Mouse (Mus musculus) kidney, postnatal 36 days (tissue): ENCODE measurements around the gene Vangl1.
"Not testable (repeated sequence)": the region's sequence is repeated elsewhere in the genome, so short reads cannot be mapped to it uniquely, and the experiment has no call there.

ENCODE experiments used
- DNase-seq, 2 experiments: peaks; one replicate each; pipeline ENCODE4 v3.0.0; 2021 to 2022; ENCODE audit warnings: mixed read lengths in 2 of 2

Gene Vangl1

DNA sequence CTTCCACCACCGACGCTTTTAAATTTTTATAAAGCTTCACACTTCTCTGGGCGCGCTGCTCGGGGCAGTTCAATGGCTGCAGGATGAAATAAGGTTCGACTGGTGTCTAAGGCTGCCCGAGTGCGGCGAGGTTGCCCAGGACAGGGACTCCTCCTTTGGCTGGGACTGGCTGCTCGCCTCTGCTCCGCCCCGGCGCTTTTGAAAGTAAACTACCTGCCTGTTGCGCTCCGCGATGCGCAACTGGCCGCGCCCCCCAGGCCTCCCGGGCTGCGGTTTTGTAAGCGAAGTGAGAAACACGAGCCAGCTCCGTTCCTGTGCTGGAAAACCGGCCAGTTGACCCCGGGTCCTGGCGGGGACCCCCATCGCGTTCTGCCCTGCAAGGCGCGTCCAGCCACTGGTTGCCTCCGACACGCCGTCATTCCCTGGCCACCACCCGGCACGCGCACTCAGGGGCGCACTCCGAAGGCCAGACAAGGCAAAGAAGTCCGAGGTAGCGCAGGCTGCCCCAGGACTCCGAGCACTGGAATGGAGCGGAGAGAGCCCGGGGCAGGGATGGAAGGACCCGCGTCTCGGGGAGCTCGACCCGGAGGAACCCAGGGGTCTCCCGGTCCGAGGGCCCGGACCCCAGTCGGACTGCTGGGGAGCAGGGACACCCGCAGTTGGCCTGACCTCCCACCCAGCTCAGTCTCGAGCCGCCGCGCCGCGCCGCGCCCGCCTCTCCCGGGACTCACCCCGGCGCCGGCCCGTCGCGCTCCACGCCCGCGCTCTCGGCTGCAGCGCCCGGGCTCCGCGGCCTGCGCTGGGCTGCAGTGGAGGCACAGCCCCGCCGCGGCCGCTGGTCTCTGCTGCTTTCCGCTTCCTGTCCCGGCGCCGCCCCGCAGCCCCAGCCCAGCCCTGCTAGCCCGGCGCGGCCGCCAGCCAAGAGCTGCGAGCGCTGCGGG lies at the start of gene Vangl1:
Gene Vangl1 (minus strand): TSS at position 913 of the 941 bp plus-strand sequence.
- DNase-seq: peak; percentile 86 to 93

DNA sequence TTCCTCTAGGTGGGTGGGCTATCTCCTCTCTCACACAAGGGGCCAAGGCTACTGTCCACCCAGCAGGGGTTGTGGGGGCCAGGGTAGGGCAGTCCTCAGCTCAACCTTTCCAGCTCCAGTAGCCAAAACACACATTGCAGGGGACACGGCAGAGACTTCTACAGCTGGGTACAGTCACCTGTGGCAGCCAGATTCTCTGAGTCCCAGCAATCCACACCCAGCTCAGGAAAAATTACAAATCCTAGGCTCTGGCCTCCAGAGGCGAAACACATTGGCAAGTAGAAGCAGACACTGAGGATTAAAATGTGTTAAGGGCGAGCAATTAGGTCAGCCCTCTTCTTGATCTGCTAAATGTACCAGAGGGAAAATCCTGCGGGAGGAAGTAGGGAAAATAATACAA lies 49.1 kb upstream of the Vangl1 start:
- DNase-seq: no peak

DNA sequence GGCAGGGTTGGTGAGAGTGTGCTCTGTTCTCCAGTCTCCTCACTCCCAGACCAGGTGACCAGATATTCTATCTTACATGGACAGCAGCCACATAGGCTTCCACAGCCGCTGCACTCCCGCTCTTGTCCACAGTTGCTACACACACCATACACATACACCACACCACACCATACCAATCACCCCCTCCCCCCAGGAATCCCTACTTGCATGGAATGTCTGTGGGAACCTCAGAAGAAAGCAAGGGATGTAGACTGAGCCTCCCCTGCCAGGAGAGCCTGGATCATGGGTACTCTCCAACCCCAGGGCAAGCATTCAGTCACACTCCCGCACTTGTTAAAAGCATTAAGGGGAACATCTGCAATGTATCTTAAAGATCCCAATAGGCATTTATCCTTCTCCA lies 48.4 kb upstream of the Vangl1 start:
- no peak for DNase-seq

DNA sequence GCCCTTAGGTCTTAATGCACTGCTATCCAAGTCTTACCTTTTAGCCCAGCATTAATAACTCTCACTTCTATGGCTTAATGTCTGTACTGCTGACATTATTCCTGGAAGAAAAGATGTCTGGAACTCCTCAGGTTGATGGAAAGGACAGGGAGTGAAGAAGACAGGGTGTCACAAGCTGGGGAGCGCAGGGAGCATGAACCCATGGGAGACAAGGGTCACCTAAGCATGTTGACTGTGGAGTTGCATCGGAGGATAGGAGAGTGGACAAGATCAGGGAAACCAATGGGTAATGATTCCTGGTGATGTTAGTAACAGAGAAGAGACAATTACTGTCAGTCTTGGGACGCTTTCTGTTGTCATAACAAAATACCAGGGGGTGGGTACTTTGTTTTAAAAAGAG lies 46.4 kb upstream of the Vangl1 start:
- no peak for DNase-seq

DNA sequence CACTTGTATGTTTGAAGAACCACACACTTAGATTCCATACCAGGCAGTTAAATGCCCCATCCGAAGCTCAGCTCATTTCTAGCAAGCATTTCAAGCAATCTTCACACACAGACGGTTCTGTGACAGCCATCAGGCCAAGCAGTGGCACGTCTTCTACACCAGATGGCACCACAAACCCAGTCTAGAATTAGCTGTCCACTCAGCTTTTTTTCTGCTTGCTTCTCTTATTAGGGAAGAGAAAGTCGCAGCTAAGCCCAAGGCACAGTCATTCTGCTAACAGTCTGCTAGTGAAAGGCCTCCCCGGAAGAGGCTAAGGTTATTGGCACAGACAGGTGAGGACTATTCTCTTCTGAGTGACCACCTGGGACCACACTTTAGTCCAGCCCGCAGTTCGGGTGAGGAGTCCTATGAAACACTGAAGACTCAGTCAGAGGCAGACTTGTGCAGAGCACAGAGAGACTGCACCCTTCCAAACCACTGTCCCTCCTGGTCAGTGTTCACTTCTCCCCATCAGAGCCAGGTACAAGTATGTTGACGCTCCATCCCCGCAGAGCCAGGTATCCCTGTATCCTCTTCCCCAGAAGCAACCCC lies 45.0 kb upstream of the Vangl1 start:
- peak; percentile 45 to 73 for DNase-seq

DNA sequence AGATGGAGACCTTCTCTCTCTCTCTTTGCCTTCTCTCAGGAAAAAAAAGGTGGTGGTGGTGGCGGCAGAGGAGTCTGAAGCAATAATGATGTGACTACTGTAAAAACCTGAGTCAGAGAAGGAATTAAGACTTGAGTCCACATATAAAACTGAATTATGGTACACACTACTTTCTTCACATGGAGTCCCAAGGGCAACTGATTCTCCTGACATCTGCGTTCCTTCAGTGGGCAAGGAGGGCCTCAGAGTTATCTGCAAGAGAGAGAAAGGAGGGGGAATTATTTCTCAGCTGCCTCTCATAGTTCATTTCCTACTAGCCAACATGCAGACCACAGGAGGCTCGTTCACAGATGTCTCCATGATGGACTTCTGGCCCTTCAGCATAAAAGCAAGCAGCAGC lies 40.1 kb upstream of the Vangl1 start:
- DNase-seq: no peak

DNA sequence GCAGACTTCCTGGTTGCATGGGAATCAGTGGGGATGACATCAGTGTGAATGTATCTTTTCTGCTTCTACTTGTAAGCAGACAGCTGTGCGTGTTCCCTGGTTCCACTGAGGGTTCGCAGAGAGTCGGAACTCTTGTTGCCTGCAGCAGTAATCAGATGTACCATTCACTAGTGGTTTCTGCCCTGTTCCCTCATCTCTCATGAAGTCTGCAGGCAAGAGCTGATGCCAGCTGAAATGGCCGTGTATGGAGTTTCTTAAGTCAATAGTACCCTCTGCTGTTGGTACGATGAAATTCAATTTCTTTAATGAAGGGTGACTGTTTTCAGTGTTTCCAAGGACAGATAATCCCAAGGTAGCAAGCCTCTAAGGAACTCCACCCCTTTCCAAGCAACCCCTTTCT lies 38.4 kb upstream of the Vangl1 start:
- peak; percentile 29 to 35 for DNase-seq

DNA sequence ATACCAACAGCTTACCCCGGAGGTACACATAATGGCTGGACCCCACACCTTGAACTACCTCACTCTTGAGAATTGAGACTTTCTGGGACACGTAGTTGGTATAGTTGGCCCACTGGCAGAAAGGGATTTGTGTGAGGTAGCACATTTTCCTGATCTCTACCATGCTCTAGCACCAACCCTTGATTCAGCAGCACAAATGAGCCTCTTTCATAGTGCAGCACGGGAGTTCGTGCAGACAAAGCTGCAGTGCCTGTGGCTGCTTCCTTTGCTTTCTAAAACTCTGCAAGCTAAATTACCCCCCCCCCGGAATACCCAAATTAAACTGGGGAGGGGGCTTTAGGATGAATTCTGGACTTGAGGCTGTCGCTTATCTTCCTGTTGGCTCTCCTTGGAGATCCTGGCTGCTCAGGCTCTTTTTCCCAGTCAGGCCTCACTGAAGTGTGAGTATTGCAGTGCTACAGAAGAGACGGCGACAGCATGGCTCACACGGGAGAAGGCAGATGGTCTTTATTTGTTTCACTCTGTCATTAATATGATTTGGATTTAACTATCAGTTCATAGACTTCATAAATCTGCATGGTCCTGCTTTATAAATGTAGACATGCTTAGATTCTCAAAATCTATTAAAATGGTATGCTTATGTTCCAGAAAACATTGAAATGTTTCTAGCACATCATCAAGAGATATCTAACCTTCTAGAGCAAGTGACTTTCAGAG lies 27.1 kb upstream of the Vangl1 start:
- no peak for DNase-seq

DNA sequence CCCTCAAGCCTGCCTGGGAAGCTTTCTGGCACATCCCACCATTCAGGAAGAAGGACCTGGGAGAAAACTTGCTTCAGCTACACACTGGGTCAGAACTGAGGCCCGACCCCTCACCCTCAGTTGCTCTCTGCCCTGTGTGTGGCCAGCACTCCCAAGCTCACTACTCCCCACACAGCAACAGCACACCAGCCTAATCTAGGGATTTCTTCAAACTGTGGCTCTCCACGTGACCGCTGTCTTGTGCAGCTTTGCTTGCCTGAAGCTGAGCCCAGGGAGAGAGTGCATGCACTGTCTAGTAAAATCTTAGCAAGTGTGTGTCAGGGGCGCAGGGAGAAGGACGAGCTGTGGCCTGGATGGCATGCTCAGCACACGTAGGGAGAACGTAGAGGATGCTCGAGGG lies 18.3 kb upstream of the Vangl1 start:
- DNase-seq: no peak

DNA sequence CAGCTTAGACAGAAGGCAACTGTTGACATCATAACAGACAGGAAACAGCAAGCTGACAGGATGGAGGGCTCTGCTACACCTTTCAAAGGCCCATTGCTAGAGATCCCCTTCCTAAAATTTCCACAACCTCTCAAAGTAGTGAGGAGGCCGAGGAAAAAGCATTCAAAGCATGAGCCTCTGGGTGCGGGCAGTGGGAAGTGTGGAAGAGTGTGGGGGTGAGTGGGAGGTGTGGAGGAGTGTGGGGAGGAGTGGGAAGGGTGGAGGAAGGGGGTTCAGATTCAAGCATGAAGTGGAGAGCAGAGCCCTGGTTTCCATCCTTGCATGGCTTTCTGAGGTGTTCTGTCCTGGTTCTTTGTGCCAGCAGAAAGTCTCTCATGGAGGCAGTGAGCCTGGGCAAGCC lies 13.8 kb upstream of the Vangl1 start:
- DNase-seq: no peak

DNA sequence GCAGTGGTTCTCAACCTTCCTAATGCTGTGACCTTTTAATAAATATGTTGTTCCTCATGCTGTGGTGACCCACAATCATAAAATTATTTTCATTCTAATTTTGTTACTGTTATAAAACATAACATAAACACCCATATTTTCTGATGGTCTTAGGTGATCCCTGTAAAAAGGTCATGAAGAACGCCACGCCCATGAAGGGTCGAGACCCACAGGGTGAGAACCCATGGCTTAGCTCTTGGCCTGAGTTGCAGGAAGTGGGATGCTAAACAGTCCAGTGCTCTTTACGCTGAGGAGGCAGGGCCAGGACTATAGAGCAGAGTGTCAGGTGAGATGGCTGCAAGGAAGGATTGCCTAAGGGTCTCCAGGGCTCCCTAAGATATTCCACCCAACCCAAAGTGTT lies 10.2 kb upstream of the Vangl1 start:
- DNase-seq: no peak

DNA sequence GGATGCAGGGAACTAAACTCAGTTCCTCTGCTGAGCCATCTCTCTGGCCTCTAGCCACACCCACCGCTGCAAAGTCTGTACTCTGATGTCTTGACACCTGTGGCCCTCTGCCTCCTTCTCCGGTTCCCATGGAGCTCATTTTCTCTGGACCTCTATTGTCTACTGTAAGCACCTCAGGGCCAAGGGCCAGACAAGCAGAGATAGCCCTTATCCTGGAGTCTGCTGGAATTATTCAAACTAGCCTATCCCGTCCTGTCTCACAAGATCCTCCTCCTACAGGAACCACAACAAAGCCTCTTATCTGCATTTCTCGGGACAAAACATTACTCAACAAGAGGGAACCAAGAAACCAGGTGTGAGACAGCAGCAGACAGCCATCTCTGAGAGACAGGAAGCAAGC lies 9.8 kb upstream of the Vangl1 start:
- DNase-seq: no peak

DNA sequence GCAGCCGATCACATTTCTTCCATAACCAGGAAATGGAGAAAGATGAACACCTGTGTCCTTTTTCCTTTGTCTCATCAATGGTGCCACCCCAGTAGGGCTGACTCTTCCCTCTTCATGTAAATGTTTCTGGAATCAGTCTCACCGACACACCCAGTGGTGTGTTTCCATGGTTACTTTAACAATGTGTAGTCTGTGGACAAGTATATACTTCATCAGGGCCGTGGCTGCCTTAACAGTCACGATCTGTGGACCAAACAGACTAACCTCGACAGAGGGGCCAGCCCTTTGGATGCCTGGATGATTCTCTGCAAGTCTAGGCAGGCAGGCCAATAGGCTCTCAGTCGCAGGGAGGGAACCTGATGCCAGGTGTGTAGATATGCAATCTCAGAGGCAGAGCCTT lies 8.4 kb upstream of the Vangl1 start:
- no peak for DNase-seq

DNA sequence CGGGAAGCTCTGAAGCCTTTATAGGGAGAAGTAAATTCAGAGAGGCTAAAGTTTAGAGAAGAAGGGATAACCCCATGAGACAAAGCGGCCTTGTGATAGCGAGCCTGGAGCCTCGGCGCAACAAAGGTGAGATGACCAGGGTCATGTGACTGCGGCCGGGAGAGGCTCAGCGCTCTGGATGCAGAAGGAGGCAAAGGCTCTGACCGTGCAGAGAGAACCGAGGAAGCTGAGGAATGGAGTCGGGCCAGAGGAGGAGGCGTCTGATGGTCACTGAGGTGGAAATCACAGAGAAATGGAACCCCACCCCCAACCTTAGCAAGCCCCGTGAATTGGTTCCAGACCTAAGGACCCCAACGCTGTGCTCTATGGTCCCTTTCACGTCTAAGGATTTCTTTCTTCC lies 7.8 kb upstream of the Vangl1 start:
- DNase-seq: no peak

DNA sequence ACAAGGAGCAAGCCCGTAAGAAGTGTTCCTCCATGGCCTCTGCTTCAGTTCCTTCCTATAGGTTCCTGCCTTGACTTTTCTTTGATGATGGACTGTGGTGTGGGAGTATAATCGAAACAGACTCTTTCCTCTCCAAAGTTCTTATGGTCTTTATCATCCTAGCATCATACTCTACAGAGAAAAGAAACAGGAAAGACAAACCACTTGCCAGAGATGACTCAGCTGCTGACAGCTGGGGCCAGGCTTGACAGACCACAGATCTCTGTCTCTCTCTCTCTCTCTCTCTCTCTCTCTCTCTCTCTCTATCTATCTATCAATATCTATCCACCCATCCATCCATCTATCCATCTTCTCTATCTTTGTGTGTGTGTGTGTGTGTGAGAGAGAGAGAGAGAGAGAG lies 6.8 kb upstream of the Vangl1 start:
- DNase-seq: no peak

DNA sequence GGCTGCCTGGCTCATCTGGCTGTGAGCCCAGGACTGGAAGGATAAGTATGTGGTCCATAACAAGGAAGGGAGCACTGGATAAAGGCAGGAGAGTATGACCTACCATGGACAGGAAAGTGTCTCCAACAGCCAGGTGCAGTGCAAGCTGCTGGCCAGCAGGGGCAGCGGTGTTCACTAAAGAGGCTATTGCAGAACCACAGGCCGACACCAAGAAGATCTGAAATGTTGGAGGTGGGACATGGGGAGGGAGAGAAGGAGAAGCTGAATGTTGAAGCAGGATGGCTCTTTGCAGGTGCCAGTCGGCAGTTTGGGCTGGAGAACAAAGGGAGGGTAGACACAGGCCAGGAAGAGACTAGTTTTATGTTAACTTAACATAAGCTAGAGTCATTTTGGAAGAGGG lies 6.3 kb upstream of the Vangl1 start:
- peak in 1 of 2 experiments; percentile 65 for DNase-seq

DNA sequence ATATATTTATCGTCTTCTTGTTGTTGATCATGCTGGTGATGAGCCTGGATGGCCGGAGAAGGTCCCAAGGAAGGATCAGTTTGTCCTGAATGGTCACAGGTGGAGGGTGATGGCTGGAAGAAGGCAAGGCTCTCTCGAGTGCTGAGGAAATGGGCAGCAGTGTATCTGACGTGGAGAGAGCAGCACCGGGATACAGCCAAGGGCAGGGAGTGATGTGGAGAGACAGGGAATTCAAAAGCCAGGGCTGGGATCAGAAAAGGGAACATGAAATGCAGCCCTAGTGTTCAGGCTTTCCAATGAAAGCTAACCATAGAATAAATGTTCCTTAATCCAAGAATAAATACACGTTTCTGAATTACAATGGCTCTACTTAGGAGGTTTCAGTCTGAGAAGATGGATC lies 4.4 kb upstream of the Vangl1 start:
- no peak for DNase-seq

DNA sequence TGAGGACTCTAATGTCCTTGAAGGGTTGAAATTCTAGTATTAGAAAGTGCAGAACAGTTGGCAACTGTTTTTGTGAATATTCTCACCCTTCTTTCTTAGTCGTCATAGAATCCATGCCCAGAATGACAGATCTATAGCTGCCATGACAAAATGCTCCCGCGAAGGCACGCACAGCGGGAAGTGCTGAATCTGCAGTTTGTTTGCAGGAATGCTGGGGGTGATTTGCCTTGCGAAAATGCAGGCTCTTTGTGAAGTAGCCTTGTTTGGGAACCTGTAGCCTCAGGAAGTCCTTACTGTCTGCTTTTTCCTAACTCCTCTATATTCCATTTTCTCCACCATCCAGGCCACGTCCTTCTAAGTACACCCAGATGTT lies 951 bp upstream of the Vangl1 start:
- DNase-seq: no peak

DNA sequence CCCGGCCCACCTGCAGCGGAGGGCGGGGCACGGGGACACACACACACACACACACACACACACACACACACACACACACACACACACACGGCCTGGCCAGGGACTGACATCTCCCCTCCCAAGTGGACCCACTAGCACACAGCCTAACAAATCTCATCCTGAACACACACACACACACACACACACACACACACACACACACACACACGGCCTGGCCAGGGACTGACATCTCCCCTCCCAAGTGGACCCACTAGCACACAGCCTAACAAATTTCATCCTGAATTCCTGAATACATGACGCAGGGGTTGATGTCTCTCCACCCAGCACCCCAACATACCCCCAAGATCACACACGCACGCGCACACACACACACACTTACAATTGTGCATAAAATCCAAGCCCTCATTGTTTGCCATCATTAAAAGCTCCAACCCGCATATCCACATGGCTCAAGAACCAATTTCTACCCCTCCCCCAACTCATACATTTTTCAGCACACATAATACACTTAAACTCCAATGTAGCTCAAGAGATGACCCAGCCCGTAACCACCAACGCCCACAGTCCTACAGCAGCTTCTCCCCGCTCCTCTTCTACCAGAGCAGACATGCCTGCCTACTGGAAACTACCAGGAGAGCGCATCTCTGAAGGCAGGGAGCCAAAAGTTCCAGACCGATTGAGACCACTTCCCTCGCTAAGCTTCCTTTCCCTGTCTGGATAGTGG lies 403 bp upstream of the Vangl1 start:
- not testable (repeated sequence) for DNase-seq

DNA sequence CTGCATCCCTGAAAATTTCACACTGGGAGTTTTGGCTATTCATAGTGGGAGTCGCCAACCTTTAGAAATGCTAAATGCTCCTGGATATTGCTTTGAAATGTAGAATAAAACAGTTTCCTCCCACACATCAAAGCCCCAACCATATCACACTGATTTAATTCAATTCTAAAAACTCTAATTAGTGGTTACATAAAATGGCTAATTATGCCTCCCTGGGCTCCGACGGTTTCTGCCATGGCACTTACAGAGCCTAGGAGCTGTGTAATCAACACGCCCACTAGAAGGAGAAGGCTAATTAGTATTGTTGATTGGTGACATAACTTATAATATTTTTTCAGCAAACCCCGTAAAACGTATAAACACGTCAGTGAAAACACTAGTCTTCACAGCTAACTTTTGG lies 1.4 kb downstream of the Vangl1 start:
- DNase-seq: no peak

DNA sequence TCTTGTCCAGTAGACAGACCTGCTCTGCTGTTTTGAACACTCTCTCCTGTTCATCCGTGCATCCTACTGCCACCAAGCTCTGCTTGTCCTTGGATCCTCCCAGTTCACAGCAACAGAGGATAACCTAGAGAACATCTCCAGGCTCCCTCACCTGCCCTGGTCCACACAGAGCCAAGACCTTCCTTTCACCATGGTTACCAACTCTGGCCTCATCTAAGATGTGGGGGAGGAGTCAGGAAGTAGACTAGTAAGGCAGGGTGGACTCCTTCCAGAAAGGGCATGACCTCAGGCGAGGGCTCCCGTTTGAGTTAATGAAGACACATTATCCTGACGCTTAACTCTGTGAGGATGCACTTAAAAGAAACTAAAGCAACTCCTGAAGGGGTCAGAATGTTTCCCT lies 4.5 kb downstream of the Vangl1 start:
- DNase-seq: peak; percentile 33 to 46

DNA sequence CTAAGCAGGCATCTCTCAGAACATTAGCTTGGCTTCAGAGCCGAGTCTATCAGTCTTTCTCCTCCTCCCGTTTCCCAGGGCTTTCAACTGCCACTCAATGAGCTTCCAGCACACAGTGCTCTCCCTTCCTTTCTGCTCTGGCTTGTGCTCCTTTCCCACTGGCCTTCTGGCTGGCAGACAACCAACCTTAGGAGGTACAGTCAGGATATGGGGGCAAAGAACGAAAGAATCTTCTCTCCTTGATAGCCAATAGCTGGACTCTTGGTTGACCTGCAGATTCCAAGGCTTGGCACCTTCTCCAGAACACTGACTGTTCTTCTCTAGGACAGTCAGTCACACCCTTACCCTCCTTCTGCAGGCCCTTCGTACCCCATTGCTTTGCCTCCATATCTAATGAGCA lies 5.3 kb downstream of the Vangl1 start:
- DNase-seq: peak; percentile 71 to 72

DNA sequence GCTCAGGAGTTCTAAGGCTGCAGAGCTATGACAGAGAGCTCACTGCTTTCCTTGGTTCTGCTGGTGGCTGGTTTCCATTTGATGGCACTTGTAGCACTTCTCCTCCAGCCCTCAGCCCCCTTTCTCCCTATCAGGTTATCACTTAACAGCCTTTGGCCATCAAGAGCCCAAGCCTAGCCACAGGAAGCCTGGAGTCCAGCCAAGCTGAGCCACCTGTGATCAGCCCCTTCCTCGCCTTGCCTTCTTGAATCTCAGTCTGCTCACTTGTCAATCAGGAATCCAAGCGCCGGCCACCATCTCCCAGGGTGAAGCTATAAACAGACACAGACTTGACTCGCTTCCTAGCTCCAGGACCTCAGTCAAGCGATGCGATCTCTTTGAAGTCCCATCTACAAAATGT lies 6.0 kb downstream of the Vangl1 start:
- no peak for DNase-seq
